Mouse (Mus musculus) c-Kit-negative CD71-positive TER-119-positive erythroid progenitor cells, embryonic 14.5 days (primary cell): ENCODE measurements around the gene Nt5c2.
A peak's percentile ranks its signal among the peaks of the same experiment; 100 is the strongest.
"Not testable (repeated sequence)": the region's sequence is repeated elsewhere in the genome, so short reads cannot be mapped to it uniquely, and the experiment has no call there.

Experiments
- DNase-seq: peaks from one replicate; pipeline ENCODE4 v3.0.0-alpha.2; 2013; ENCODE audit warnings: low read depth, low spot score

The Nt5c2 gene

DNA sequence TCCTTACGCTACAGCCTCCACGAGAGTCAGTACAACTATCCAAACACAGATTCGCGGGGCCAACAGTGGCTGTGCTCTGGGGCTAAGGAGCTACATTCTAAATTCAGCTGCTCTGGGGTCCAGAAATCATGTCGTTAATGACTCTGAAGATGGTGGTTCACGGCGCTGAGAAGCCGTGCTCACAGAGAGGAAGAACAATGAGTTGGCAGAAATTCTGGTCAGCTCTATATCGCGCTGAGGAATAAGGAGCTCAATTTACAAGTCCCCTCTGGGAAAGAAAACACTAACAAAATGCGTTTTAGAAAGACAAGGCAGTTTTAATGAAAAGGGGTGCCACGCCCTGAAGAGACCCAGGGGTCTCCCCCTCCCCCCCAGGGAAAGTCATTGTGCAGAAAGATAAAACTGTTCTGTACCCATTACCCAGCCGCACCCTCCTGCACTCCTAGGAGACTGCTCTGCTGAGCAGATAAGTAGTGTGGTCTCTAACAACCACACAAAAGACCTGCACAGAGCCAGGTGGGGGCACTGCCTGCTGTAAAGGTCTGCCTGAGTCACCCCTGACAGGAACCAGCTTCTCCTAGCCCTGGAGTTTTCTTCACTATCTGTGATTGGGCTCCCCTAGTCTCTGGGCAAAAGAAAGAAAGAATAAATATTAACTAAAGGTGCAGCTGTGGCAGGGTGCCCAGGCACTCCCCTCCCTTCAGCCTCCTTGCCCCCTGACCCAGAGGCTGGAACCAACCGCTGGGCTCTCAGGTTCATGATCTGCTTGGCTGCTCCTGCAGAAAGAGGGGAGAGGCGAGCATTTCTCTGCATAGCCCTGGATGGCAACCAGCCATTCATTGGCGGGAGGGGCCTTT, 26.5 kb downstream of the Nt5c2 start:
- DNase-seq: peak; percentile 65

DNA sequence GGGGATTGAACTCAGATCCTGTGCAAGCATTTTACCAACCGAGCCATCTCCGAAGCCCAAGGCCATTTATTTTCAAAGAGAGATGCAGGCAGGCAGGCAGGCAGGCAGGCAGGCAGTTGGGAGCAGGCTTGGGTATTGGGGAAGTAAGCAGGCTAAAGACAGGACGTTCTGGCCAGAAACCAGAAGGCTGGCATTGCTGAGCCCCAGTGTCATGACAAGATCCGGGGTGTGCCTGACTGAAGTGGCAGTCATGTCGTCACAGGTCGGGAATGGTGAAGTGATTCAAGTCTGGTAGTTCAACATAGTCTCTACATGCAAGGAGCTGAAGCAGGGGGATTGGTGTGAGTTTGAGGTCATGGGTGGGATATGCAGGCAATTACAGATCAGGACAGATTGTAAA, 27.3 kb downstream of the Nt5c2 start:
- no peak for DNase-seq

DNA sequence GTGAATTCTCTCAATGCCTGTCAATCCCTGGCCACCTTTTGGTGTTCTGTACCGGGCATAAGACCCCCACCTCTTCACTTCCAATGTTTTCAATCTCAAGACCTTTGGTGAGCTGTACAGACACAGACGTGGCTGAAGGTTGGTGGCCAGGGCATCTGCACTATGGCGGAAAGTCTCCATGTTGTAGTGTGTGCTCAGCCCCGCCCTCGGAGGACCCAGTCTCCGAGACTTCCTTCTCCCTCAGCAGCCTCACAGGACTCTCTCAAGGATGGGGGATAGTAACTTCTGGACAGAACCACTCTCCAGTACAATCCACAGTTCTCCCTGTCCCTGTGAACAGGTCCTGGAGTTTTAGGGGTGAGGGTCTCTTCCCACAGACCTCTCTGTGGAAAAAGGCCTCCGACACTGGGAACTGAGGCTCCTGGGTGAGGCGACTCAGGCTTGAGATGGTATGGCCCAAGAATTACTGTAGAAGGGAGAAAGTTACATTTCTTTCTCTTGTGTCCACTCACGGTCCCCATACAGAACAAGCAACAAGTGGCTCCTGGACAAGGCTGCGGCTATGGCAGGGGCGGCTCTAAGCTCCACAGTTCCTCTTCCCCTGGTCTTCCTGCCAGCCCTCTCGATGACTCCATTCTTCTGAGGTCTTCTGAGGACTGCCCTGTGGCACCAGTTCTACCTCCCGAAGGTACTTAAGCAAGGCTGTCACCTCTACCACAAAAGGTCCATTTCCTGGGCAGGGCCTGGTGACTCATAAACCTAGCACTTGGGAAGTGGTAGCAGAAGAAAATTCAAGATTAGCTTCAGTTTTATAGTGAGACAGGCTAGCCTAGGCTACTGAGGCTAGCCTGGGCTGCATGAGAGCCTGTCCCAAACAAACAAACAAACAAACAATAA, 30.0 kb downstream of the Nt5c2 start:
- DNase-seq: no peak

DNA sequence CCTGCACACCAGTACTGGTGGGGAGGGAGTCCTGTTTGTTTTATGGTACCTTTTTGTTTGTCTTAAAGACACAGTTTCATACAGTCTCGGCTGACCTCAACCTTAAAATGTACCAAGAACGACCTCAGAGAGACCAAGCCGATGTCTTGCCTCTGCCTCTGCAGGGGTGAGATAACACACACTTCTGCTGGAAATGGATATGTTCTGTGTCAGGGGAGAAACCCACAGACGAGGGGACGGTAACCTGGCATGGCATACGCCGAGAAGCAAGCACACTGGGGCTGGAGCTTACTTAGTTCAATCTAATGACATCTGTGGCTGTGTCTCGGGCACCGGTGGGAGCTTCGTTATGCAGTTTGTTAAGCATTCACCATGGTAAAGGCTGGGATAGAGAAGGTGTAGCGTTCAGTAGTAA, 31.0 kb downstream of the Nt5c2 start:
- peak; percentile 62 for DNase-seq

DNA sequence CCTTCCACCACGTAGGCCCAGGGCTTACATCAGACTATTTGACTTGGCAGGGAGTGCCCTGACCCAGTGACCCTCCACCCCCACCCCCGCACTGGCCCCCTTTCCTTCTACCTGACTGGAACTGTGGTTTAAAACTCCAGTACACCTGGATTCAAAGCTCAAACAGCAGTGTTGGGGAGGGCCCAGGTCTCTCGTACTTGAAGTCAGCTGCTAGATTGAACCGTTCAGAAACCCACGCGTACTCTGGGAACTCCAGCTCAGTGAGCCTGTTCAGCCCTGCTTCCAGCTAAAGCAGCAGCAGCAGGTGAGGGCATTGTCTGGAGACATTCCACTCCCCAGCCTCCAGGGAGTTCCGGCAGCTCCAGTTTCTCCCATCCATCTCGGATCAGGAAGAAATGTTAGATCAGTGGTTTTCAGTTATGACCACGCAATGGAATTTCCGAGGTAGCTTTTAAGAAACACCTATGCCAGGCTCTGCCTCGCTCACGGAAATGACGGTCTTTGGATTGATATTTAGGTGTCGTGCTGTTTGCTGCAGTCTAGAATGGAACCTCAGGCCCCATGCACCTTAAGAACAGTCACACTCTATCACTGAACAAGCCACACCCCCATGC, 31.5 kb downstream of the Nt5c2 start:
- no peak for DNase-seq

DNA sequence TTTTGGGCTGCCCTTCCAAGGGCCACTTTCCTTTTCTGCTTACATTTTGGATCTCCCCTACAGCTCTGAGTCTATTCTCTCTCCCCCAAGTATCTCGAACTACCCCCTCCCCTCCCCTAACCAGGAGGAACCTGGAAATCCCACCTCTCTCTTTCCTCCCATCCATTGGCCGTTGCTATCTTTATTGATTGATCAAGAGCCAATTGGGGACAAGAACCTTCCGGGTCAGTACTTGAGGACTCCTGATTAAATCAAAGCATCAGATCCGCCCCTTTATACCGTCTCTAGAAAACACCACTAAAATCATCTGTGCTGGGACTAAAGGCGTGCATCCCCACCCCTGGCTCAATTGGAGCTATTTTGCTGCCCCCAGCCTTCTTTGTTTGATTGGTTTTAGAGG, 33.5 kb downstream of the Nt5c2 start:
- DNase-seq: no peak

DNA sequence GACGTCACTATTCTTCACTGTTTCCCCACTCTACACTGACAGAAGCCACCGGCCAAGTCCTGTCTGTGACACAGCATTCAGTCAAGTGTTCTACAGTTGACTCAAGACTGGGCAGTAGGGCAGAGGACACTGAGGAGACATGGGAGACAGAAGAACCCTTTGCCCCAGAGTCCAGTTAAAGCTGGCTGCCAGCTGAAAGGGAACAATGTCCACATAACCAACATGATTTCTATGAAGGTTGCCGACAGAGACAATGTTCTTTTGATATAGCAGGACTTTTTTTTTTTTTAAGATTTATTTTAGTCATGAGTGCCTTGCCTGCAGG, 35.2 kb downstream of the Nt5c2 start:
- DNase-seq: no peak

DNA sequence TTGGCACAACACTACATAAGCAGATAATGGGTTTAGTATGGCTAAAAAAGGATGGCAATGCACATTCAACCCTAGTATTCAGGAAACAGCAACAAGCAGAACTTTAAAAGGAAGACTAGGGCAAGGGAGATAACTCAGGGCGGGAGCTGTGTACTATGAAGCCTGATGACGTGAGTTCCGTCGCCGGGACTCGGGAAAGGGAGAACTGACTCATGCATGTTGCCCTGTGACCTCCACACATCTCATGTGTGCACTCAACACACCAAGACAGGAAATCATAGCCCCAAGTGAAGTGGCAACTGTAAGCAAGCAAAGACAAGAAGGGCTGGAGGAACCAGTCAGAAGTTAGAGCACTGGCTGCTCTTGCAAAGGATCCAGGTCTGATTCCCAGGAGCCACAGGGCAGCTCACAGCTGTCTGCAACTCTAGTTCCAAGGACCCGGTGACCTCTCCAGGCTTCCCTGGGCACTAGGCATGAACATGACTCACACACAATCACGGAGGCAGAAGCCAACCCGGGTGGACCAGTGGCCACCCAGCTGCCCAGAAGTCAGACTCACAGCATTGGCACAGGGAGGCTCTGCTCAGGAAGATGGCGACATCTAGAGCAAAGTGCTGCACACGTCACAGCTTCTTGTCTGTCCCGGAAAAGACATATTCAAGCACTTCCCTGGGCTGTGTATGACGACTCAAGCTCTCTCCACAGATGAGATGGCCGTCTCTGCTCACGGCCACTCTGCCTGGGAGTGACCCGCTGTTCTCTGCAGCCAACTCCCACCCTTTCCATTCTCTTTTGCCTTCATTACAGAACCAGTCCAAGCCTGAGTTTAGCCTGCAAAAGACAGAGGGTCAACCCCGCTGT, 35.8 kb downstream of the Nt5c2 start:
- DNase-seq: no peak

DNA sequence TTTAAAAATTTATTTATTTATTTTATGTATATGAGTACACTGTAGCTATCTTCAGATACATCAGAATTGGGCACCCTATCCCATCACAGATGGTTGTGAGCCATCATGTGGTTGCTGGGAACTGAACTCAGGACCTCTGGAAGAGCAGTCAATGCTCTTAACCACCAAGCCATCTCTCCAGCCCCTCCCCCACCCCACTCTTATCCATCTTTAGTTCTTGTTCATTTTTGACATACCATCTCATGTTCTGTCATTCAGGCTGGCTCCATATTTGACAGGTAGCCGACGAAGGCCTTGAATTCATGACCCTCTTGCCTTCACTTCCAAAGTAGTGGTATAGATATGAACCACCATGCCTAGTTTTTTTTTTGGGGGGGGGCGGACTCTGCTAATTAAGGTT, 36.9 kb downstream of the Nt5c2 start:
- DNase-seq: not testable (repeated sequence)

DNA sequence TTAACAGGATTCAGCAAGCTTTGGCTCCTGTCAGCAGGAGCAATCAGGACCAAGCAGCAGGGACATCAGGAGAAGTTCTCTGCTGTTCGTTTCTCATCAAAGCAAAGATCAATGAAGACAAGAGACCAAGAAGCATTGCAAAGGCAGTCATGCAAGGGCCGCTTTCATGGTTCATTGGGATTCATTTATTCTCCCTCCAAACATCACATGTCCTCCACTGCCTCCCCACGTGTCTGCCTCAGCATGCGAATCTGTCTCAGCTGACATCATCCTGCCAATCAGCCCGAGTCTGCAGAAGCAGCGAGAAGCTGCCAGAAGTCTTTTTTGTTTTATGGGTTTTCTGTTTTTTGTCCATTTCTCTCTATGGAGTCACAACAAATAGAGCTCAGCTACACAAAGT, 37.5 kb downstream of the Nt5c2 start:
- DNase-seq: no peak

DNA sequence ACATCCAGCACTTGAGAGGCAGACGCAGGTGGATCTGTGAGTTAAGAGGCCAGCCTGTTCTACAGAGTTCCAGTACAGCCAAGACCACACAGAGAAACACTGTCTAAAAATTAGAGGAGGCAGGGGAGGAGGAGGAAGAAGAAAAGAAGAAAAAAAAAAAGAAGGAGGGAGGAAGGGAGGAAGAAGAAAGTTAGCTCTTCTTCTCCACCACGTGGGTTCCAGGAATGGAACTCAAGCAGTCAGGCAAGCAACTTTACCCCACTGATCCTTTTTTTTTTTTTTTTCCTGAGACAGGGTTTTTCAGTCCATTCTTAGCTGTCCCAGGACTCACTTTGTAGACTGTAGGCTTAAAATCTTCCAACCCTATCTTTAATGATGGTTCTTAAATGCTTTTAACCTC, 38.2 kb downstream of the Nt5c2 start:
- no peak for DNase-seq

DNA sequence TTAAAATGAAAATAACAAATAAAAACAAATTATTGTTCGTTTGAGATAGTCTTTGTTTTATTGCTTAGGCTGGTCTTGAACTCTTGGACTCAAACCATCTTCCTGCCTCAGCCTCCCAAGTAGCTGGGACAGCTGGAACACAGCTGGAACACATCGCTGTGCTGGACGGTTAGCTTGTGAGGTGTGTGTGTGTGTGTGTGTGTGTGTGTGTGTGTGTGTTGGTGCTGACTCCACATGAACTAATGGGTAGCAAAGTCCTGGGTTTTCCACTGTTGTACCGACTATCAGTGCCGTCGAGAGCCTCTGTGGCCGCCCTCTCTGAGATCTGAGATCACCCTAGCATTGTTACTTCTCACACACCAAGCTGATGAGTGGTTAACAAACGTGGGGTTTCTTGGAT, 39.0 kb downstream of the Nt5c2 start:
- no peak for DNase-seq

DNA sequence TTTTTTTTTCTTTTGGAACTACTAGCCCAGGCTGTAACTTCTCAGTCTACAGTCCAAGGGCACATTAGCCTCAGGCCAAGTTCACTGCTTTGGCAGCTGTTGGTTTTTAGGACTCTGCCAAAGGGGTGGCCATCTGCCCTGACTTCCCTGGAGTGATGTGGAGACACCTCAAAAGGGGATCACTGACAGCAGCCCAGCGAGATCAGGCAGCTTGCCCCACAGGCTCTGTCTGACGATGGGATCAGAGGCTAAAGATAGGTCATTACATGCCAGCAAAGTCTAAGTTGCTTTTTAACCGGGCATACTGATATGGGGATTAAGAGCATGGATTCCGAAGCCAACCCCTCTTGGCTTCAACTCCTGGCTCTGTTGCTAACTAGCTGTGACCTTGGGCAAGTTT, 39.4 kb downstream of the Nt5c2 start:
- DNase-seq: no peak

DNA sequence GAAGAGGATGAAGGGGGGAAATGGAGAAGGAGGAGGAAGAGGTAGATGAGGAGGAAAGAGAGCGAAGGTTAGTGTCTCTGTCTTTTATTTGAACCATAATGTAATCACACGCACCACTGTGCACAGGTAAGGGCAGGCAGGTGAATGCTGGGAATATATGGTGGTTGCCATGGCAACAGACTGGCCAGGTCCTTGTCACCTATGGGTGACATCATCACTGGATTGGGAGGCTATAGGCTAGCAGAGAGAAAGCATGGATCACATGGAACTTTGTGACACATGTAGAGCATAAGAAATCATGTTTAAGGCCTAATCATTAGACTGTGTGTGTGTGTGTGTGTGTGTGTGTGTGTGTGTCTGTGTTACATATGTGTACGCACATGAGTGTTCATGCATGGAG, 42.8 kb downstream of the Nt5c2 start:
- no peak for DNase-seq

DNA sequence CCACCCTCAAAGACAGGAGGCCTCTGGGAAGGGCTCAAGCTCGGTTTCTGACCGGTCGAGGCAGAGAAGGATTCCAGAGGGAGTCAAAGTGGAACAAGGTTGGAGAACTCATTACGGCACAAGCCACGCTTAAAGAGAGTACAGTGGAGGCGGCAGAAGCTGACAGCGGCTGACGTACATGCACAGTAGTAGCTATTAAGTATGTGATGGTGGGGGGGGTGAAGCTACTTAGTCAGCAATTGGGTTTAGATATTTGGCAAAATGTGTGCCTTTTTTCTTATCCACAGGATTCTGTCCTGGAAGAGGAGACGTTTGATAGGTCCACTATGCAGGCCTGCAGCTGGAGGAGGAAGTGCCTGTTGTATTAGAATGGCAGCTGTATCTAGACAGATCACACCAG, 43.2 kb downstream of the Nt5c2 start:
- DNase-seq: no peak

DNA sequence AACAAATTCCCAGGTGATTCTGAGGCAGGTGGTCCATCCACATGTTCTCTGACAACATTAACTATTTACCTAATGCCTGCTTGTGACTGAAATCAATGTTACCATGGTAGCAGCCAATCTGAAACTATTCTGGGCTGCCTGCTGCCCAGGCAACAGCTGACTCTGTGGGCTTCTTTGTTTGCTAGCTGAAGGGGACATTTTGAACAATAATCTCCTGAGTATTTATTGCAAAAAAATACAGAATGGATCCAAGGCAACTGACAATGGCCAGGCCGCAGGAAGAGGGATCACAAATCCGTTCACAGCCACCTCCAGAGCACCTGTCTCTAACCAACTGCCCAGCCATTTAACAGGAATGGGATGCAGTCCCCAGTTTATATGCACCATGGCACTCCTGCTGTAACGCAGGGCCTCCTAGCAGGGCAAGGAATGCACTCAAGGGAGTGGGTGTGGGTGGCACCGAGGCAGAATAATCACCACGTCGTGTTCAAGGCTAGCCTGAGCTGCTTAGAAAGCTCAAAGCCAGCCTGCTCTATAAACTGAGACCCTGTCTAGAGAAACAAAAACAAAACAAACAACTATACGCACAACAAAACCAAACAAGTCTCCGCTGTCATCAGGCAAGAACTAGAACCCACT, 43.8 kb downstream of the Nt5c2 start:
- DNase-seq: no peak

DNA sequence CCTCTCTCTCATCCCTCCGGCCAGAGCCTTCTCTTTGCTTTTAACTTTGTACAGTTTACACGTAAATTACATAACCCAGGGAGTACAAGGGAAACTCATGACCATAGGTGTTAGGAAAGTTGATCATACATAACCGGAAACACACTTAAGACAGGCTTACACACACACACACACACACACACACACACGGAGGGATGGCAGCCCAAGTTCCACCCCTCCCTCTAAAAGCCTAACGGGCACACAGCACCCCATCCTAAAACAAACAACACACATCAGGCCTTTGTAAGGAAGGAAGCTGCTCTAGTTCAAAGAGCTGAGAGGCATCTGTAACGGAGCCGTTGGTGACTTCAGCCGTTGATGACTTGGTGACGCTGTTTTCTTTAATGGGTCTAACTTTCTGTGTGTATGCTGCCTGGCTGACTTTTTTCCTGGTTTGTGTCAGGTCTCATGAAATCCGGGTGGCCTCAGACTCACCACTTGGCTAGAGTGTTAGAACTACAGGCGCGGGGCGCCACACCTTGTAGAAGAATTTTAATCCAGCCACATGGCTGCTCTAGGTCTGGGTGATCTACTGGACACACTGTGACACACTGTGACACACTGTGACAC, 44.7 kb downstream of the Nt5c2 start:
- no peak for DNase-seq

DNA sequence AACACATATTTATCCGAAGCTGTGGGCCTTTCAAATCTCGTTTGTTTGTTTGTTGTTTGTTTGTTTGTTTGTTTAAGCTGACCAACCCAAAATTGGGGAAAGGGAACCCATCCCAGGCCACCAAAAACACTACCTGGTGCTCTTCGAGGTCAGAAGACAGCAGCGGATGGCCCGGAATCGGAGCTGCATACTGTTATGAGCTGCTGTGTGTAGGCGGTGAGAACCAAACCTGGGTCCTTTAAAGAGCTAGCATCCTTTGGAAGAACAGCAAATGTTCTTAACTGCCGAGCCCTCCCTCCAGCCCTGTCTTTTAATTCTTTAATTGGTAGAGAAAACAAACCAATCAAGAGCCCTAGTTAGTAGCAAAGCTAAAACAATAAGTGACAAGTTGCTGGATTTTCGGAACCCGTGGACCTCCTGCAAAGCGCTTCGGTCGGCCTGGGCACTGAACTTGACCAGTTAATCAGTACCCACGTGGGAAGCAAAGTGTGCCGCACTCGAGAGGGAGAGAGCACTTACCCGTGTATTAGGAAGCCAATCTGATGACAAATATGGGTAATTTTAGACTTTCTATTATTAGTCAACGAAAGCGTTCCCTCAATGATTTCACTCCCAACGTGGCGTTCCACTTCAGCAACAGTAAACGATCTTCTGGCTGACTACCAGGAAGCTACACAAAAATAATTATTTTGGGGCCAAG, 45.5 kb downstream of the Nt5c2 start:
- DNase-seq: no peak

DNA sequence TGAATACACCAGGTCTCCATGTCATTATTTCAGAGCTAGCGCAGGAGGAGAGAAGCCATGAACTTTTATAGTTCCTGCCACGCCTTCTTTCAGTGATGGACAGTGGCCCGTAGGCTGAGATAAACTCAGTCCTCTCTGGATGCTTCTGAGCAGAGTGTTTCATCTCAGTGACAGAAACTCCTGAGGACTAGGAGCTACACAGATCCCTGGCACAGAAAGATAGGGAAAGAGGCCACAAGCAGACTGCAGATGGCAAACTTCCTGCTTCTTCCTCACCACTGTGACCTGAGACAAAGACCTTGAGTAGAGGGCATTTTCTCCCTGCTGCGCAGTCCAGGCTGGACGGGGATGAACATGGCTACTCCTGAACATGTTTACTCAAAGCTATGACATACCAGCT, 46.1 kb downstream of the Nt5c2 start:
- DNase-seq: no peak

DNA sequence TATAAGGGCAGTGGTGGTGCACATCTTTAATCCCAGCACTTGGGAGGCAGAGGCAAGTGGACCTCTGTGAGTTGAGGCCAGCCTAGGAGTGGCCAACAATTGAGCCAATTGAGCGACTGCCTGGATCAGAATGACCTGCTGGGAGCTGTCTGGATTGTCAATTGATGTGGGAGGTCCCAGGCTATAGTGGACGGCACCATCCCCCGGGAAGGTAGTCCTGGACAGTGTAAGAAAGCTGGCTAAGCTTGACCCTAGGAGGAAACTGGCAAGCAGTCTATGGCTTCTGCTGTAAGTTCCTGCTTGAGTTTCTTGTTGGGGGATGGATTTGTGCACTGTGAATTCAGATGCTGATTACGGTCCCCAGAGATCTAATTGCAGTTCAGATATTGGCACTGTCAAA, 47.1 kb downstream of the Nt5c2 start:
- DNase-seq: no peak
